1 mouse cellular context compared by ENCODE assay signal in the genomic region with DNA sequence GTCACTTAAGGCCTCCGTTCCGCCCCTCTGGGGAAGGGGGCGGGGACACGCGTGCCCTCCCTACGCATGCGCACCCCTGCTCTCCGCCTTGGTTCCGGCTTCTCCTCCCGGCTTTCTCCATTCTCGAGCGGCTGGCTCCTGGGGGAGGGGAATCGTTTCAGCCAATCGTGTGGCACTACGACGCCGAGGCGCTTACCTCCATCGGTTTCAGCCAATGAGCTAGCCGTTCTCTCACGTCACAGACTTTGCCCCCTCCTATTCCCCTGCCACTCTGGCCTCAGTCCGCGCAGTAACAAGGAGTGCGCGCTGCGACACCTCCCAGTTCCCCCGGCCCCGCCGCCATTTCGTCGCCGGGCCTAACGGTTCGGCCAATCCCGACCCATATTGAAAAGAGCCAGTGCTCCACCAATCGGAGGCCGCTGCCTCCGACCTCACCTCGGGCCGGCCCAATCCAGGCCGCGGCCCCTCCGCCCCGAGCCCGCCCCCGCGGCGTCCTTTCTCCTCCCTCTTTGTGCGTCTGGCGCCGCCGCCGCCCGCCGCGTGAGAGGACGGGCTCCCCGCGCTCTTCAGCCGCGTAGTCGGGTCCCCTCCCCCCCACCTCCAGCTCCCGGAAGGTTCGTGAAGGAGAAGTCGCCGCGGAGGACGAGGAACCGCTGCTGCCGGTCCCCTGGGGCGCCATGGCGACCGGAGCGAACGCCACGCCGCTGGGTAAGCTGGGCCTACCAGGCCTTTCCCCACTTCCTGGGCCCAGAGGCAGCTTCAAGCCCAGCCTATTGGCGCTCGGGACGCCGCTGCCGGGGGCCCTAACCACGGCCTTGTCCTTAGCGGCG.
A peak's percentile ranks its signal among the peaks of the same experiment; 100 is the strongest.
TF ChIP-seq lines count a peak whose summit lies in the region.

A gene (plus strand): TSS at position 280 of the 830 bp plus-strand sequence.

TF ChIP-seq in CH12.LX, 34 proteins besides CTCF, POLR2A, EP300 and RAD21 (continued from another document):
- no peak for TF ChIP-seq PAX5 (IDR thresholded peaks at IDR 0.05; ENCODE audit: low read length)
- no peak for TF ChIP-seq GABPA (IDR thresholded peaks at IDR 0.05; ENCODE audit: insufficient replicate concordance, low read depth, low read length)
- no peak for TF ChIP-seq SMC3 (IDR thresholded peaks at IDR 0.05; ENCODE audit: low read depth, low read length)
- TF ChIP-seq CHD2 (IDR thresholded peaks at IDR 0.05; ENCODE audit: low read length) = peak; percentile 86
- TF ChIP-seq CHD1 (IDR thresholded peaks at IDR 0.05; ENCODE audit: low read depth, low read length) = no peak
- peak; percentile 62 for TF ChIP-seq HCFC1 (IDR thresholded peaks at IDR 0.05; ENCODE audit: low read depth, low read length)
- TF ChIP-seq USF2 (conservative IDR thresholded peaks at IDR 0.05; ENCODE audit: low read depth, low read length) = no peak
- no peak for TF ChIP-seq RCOR1 (conservative IDR thresholded peaks at IDR 0.05; ENCODE audit: low read depth, low read length)
- TF ChIP-seq MYC (IDR thresholded peaks at IDR 0.05; ENCODE audit: low read depth, low read length) = no peak
- TF ChIP-seq ZC3H11A (IDR thresholded peaks at IDR 0.05; ENCODE audit: low read depth, low read length) = no peak
- TF ChIP-seq POLR2AphosphoS2 (IDR thresholded peaks at IDR 0.05; ENCODE audit: low read depth, low read length) = peak; percentile 81; the same call in 1 of the 2 replicates
- TF ChIP-seq JUN (IDR thresholded peaks at IDR 0.05; ENCODE audit: insufficient read depth, low read depth, low read length) = no peak
- TF ChIP-seq TBP (conservative IDR thresholded peaks at IDR 0.05; ENCODE audit: low read depth, low read length) = 0 out of 2 replicates have a peak, but pooled peaks have one; percentile 50
- peak; percentile 68; the same call in 1 of the 2 replicates for TF ChIP-seq MXI1 (IDR thresholded peaks at IDR 0.05; ENCODE audit: low read depth, low read length)
- no peak for TF ChIP-seq MAFK (IDR thresholded peaks at IDR 0.05; ENCODE audit: insufficient replicate concordance, low read length)
- no peak for TF ChIP-seq ZKSCAN1 (IDR thresholded peaks at IDR 0.05; ENCODE audit: borderline replicate concordance, low read depth, low read length)
- no peak for TF ChIP-seq ETS1 (conservative IDR thresholded peaks at IDR 0.05; ENCODE audit: low read depth, low read length)
- peak; percentile 63 for TF ChIP-seq ZMIZ1 (IDR thresholded peaks at IDR 0.05; ENCODE audit: low read depth, low read length)
- peak; percentile 91 for TF ChIP-seq ELF1 (IDR thresholded peaks at IDR 0.05; ENCODE audit: low read depth, low read length)
- TF ChIP-seq TCF12 (IDR thresholded peaks at IDR 0.05; ENCODE audit: low read depth, low read length) = peak; percentile 72
- peak; percentile 78 for TF ChIP-seq NELFE (IDR thresholded peaks at IDR 0.05; ENCODE audit: low read depth, low read length)
- no peak for TF ChIP-seq USF1 (IDR thresholded peaks at IDR 0.05; ENCODE audit: low read depth, low read length)
- no peak for TF ChIP-seq KAT2A (IDR thresholded peaks at IDR 0.05; ENCODE audit: insufficient replicate concordance, low read length)
- TF ChIP-seq NRF1 (IDR thresholded peaks at IDR 0.05; ENCODE audit: low read depth, low read length) = peak; percentile 100
- peak; percentile 27; the same call in 1 of the 2 replicates for TF ChIP-seq BHLHE40 (IDR thresholded peaks at IDR 0.05; ENCODE audit: low read depth, low read length)
- peak; percentile 56; the same call in 1 of the 2 replicates for TF ChIP-seq UBTF (IDR thresholded peaks at IDR 0.05; ENCODE audit: low read depth, low read length)
- TF ChIP-seq MEF2A (IDR thresholded peaks at IDR 0.05; ENCODE audit: borderline replicate concordance, low read depth, low read length) = no peak
- TF ChIP-seq IRF4 (IDR thresholded peaks at IDR 0.05; ENCODE audit: low read depth, low read length) = peak; percentile 53; the same call in 1 of the 2 replicates
- TF ChIP-seq MAX (IDR thresholded peaks at IDR 0.05; ENCODE audit: low read length) = no peak
